Mouse (Mus musculus) kidney, embryonic 14.5 days (tissue): ENCODE results near the gene Asb7. TPM values are rescaled to one million over a fixed set of nuclear protein-coding genes. Genes with fewer than 3 reads are reported as not detected.

Source experiments
- ATAC-seq: fragments of 200-750 bp; cut with Nextera tagmentation; 2 replicates; pipeline ENCODE4 v1.8.0; 2017; ENCODE audit warnings: moderate number of reproducible peaks, mild to moderate bottlenecking, moderate TSS enrichment, moderate library complexity; ENCODE audit not compliant: low FRiP score, low TSS enrichment
- H3K27ac ChIP-seq: fragments of 300-500 bp; sonication (generic); 2 replicates; pipeline ENCODE4 v1.5.1; 2014; ENCODE audit warnings: low read depth, mild to moderate bottlenecking, low read length, moderate library complexity, mixed read lengths
- H3K27me3 ChIP-seq: fragments of 300-500 bp; sonication (generic); 2 replicates; pipeline ENCODE4 v1.6.1; 2014; ENCODE audit warnings: mild to moderate bottlenecking, low read length; ENCODE audit not compliant: control insufficient read depth, insufficient read depth
- H3K36me3 ChIP-seq: fragments of 300-500 bp; sonication (generic); 2 replicates; pipeline ENCODE4 v1.6.1; 2014; ENCODE audit warnings: low read length, mixed read lengths; ENCODE audit not compliant: control insufficient read depth, insufficient read depth
- H3K4me1 ChIP-seq: fragments of 300-500 bp; sonication (generic); 2 replicates; pipeline ENCODE4 v1.6.1; 2014; ENCODE audit warnings: low read length, mixed read lengths; ENCODE audit not compliant: control insufficient read depth, insufficient read depth
- H3K4me2 ChIP-seq: fragments of 300-500 bp; sonication (generic); replicated peaks from 2 replicates; pipeline ENCODE4 v1.6.1; 2014; ENCODE audit warnings: low read depth, mild to moderate bottlenecking, low read length
- H3K4me3 ChIP-seq: fragments of 300-500 bp; sonication (generic); 2 replicates; pipeline ENCODE4 v1.5.1; 2014; ENCODE audit warnings: mild to moderate bottlenecking, low read length
- H3K9ac ChIP-seq: fragments of 300-500 bp; sonication (generic); 2 replicates; pipeline ENCODE4 v1.6.1; 2014; ENCODE audit warnings: low read depth, mild to moderate bottlenecking, low read length, moderate library complexity
- H3K9me3 ChIP-seq: fragments of 300-500 bp; sonication (generic); 2 replicates; pipeline ENCODE4 v1.6.1; 2016; ENCODE audit warnings: low read length; ENCODE audit not compliant: control insufficient read depth
- WGBS: fragments of 180-500 bp; shearing (Covaris S2); extraction: QIAGEN DNeasy Blood & Tissue Kit; methylation state at CpG from one replicate; pipeline ENCODE4 v1.1.7; 2014; 5-methylcytosine and 5-hydroxymethylcytosine counted together
- polyA plus RNA-seq: library from polyadenylated mRNA; unstranded; fragments of >200 nt; fragmentation: Nextera tagmentation; extraction: Ambion mirVana; gene quantifications from 2 replicates; pipeline ENCODE4 v1.2.1, GENCODE M21; 2014

Gene Asb7
- polyA plus RNA-seq, 1 experiment from 2014 or later = 19.6 TPM

DNA sequence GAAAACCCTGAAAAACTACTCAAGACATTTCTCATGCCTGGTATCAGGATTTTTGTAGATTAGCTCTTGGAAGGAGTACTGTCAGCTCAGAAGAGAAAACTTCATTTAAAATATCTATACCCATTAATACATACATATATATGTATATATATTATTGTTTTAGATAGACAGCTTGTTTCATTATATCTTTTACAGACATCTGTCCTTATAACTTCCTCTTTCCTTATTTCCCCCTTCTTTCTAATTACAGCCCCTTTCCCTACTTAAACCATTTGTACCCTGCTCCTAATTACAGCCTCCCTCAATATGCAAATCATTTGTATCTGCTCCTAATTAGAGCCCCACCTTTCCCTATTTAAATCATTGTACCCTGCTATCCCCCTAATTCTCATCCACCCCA, 22.3 kb downstream of the Asb7 start:
- H3K9me3 ChIP-seq = peaks cover 5% of the 10 kb centered on the region; the same call in 1 of the 2 replicates
- no peaks in the 10 kb centered on the region for H3K4me1 ChIP-seq
- H3K36me3 ChIP-seq = peaks cover 14% of the 10 kb centered on the region
- no peak overlapping the region for H3K4me3 ChIP-seq
- no peak overlapping the region for H3K9ac ChIP-seq
- H3K27ac ChIP-seq = no peak overlapping the region
- no peak for ATAC-seq
- H3K4me2 ChIP-seq = no peak overlapping the region
- no peaks in the 10 kb centered on the region for H3K27me3 ChIP-seq

DNA sequence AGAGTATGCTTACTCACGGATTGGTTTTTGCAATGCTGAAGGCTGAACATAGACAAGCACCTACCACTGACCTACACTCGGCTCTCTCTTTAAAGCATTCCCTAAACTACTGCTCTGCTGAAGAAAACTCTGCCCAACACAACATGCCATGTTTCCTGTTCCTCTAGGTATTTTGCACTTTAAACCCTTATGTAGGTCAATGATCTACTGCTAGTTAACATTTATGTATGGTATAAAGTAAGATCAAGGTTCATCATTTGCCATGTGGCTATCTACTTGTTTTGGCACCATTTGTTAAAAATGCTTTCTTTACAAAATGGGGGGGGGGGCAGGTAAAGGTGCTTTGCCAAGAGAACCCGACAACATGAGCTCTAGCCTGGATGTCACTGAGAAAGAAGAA, 25.8 kb downstream of the Asb7 start:
- 87% methylated on average over 3 of the region's 3 CpGs for WGBS
- Histone ChIP-seq H3K9me3 (peaks cover 4% of the 10 kb centered on the region; the same call in 1 of the 2 replicates), H3K27ac (no peak overlapping the region), H3K4me1 (peaks cover 6% of the 10 kb centered on the region; the same call in 1 of the 2 replicates), H3K36me3 (peaks cover 14% of the 10 kb centered on the region), H3K4me3 (no peak overlapping the region), H3K4me2 (no peak overlapping the region), H3K9ac (no peak overlapping the region), H3K27me3 (no peaks in the 10 kb centered on the region)
- ATAC-seq = no peak

DNA sequence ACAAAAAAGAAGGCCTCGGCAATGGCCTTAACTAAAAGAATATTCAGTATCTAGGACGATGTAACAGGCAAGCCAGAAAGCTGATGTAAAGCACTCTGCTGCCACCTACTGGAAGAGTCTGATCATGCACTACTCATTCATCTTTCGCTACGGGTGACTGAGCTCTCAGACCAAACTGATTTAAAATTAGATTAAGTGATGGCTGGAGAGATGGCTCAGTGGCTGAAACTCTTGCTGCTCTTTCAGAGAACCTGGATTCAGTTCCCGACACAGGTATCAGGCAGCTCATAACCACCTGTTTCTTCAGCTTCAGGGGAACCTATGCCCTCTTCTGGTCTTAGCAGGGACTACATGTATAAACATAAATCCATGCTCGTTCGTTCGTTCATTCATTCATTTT, 27.8 kb downstream of the Asb7 start:
- H3K4me2 ChIP-seq = no peak overlapping the region
- no peak overlapping the region for H3K27ac ChIP-seq
- H3K4me1 ChIP-seq = peaks cover 6% of the 10 kb centered on the region; the same call in 1 of the 2 replicates
- no peaks in the 10 kb centered on the region for H3K27me3 ChIP-seq
- H3K9me3 ChIP-seq = no peaks in the 10 kb centered on the region
- no peak for ATAC-seq
- peaks cover 25% of the 10 kb centered on the region for H3K36me3 ChIP-seq
- no peak overlapping the region for H3K9ac ChIP-seq
- no peak overlapping the region for H3K4me3 ChIP-seq
- WGBS = 19% methylated on average over 8 of the region's 8 CpGs

DNA sequence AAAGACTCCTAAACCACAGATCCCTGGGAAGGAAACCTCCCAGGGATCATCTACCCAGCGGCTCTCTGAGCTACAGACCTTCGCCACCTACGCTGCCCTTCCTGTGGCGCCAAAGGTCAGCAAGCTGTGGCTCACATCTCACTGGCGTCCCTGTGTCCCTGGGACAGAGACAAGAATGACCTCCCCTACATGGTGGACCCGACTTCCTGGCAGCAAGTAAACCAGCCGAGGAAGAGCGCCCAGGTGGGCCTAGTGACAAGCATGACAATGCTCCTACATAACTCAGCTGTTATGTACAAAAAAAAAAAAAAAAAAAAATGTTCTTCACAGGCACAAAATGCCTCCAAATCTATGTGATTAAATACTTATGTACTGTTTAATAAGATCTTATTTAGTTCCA, 28.4 kb downstream of the Asb7 start:
- H3K4me2 ChIP-seq = no peak overlapping the region
- H3K27me3 ChIP-seq = no peaks in the 10 kb centered on the region
- ATAC-seq = no peak
- H3K27ac ChIP-seq = no peak overlapping the region
- WGBS = 60% methylated on average over 8 of the region's 8 CpGs
- H3K9me3 ChIP-seq = no peaks in the 10 kb centered on the region
- no peak overlapping the region for H3K4me3 ChIP-seq
- peaks cover 28% of the 10 kb centered on the region for H3K36me3 ChIP-seq
- no peak overlapping the region for H3K9ac ChIP-seq
- H3K4me1 ChIP-seq = peaks cover 6% of the 10 kb centered on the region; the same call in 1 of the 2 replicates

DNA sequence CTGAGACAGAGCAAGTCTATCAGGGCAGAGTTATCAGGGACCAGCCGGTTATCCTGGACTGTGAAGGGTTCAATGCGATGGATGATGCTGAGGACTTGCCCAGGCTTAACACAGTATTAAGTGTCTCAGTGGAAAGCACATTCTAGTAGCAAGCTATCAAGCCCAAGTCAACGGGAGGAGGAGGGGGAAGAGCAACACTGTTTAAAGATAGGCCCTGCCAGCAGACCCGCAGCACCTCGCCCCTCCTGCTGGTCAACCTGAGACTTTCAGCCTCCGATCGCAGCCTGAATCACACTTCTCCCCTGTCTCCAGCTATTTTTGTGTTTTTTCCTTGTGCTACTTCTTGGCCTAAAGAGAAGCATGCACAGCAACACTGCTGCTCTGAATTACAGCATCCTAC, 29.1 kb downstream of the Asb7 start:
- Histone ChIP-seq H3K4me3 (no peak overlapping the region), H3K36me3 (peaks cover 28% of the 10 kb centered on the region), H3K4me2 (no peak overlapping the region), H3K27me3 (no peaks in the 10 kb centered on the region), H3K9ac (no peak overlapping the region), H3K27ac (no peak overlapping the region), H3K4me1 (peaks cover 6% of the 10 kb centered on the region; the same call in 1 of the 2 replicates), H3K9me3 (no peaks in the 10 kb centered on the region)
- 69% methylated on average over 7 of the region's 7 CpGs for WGBS
- no peak for ATAC-seq

DNA sequence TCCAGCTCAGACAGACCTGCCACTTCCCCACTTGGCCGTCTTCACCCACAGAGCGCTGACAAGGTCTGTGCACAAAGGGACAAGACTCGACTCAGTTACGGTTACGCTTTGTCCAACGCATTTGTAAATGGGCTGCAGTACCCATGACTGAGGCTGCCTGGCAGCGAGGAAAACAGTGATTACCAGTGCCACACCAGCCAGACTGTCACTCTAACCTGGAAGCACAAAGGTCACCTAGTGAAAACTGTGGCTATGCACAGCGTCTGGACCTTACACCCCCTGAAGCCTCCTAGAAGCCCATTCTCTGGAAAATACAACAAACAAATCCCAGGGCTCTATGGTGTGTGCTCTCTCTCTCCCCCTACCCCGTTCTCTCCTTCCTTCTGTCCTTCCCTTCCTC, 33.9 kb downstream of the Asb7 start:
- H3K4me3 ChIP-seq = no peak overlapping the region
- 91% methylated on average over 9 of the region's 9 CpGs for WGBS
- no peak for ATAC-seq
- H3K36me3 ChIP-seq = peaks cover 40% of the 10 kb centered on the region
- no peak overlapping the region for H3K9ac ChIP-seq
- no peak overlapping the region for H3K27ac ChIP-seq
- H3K4me1 ChIP-seq = 0 out of 2 replicates have a peak, but pooled peaks cover under 1% of the 10 kb centered on the region
- no peak overlapping the region for H3K4me2 ChIP-seq
- no peaks in the 10 kb centered on the region for H3K27me3 ChIP-seq
- H3K9me3 ChIP-seq = no peaks in the 10 kb centered on the region

DNA sequence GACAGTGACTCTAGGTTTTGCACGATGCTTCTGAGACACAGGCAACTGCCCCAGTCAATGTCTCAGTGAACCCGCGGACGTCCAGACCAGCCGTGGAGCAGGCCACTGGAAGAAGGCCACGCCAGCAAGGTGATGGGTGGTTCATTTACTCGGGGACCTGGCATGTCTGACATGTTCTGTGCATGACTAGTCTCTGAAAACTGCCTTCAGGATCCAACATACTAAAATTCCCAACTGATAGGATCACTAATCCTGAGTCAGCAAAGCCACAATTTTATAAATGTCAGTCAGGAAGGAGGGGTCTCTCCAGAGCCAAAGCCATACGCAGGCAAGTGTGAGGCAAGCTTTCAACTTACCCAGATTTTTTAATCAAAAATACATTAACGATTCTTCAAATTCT, 35.8 kb downstream of the Asb7 start:
- no peak overlapping the region for H3K4me2 ChIP-seq
- H3K4me3 ChIP-seq = no peak overlapping the region
- H3K27ac ChIP-seq = no peak overlapping the region
- H3K27me3 ChIP-seq = no peaks in the 10 kb centered on the region
- H3K9me3 ChIP-seq = no peaks in the 10 kb centered on the region
- WGBS = 89% methylated on average over 9 of the region's 9 CpGs
- peaks cover 30% of the 10 kb centered on the region for H3K36me3 ChIP-seq
- H3K4me1 ChIP-seq = no peaks in the 10 kb centered on the region
- H3K9ac ChIP-seq = no peak overlapping the region
- ATAC-seq = no peak

DNA sequence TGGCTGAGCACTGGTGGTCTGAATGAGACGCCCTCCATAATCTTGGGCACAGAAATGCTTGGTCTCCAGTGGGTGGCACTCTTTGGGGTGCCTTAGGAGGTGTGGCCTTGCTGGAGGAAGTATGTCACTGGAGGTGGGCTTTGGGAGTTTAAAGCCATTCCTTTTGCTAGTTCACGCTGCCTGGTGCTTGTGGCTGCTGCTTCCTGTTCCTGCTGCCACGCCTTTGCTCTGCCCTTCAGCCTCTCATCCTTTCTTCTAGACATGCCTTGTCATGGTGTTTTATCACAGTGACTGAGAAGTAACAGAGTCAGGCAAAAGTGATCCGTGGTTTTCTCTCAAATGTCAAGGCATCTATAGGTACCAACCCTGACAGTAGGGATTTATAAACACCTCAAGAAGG, 37.2 kb downstream of the Asb7 start:
- no peak overlapping the region for H3K27ac ChIP-seq
- no peak overlapping the region for H3K4me2 ChIP-seq
- H3K27me3 ChIP-seq = no peaks in the 10 kb centered on the region
- no peak overlapping the region for H3K9ac ChIP-seq
- H3K4me1 ChIP-seq = no peaks in the 10 kb centered on the region
- H3K36me3 ChIP-seq = peaks cover 28% of the 10 kb centered on the region
- no peak overlapping the region for H3K4me3 ChIP-seq
- WGBS = 88% methylated on average over 4 of the region's 4 CpGs
- ATAC-seq = no peak
- no peaks in the 10 kb centered on the region for H3K9me3 ChIP-seq

DNA sequence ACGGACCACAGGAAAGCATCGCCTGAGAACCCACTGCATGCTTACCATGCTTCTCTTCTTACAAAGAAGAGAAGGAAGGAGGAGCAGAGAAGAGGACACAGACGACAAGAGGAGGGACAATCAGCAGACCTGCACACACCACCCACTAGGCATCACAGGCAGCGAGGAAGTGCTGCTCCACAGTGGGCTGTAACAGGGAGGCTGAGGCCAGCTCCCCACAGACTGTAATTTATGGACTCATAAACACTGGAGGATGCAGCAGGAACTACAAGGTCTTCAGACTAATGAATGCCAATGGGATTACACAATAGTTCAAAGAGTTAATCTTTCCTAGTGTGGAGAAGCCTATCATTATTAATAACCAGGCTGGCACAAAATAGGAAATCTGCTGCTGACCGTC, 38.5 kb downstream of the Asb7 start:
- Histone ChIP-seq H3K27ac (no peak overlapping the region), H3K4me1 (no peaks in the 10 kb centered on the region), H3K4me2 (no peak overlapping the region), H3K27me3 (no peaks in the 10 kb centered on the region), H3K36me3 (peaks cover 26% of the 10 kb centered on the region), H3K9ac (no peak overlapping the region), H3K4me3 (no peak overlapping the region), H3K9me3 (no peaks in the 10 kb centered on the region)
- no peak for ATAC-seq
- WGBS = 32% methylated on average over 5 of the region's 5 CpGs
